Mouse (Mus musculus) forebrain, embryonic 12.5 days (tissue): Measurements from ENCODE around the gene Ranbp17. TPM values are rescaled to one million over a fixed set of nuclear protein-coding genes. Genes with fewer than 3 reads are reported as not detected.

ENCODE experiments used
- ATAC-seq: fragments of 200-750 bp; cut with Nextera tagmentation; 2 replicates; pipeline ENCODE4 v1.8.0; 2017; ENCODE audit warnings: moderate TSS enrichment; ENCODE audit not compliant: low FRiP score
- H3K27ac ChIP-seq: fragments of 300-500 bp; sonication (generic); 2 replicates; pipeline ENCODE4 v1.5.1; 2016; ENCODE audit warnings: mild to moderate bottlenecking
- H3K27me3 ChIP-seq: fragments of 300-500 bp; sonication (generic); 2 replicates; pipeline ENCODE4 v1.6.1; 2016; ENCODE audit warnings: mild to moderate bottlenecking
- H3K36me3 ChIP-seq: fragments of 300-500 bp; sonication (generic); replicated peaks from 2 replicates; pipeline ENCODE4 v1.6.1; 2016; ENCODE audit warnings: mild to moderate bottlenecking
- H3K4me1 ChIP-seq: fragments of 300-500 bp; sonication (generic); 2 replicates; pipeline ENCODE4 v1.6.1; 2016
- H3K4me2 ChIP-seq: fragments of 300-500 bp; sonication (generic); 2 replicates; pipeline ENCODE4 v1.6.1; 2016; ENCODE audit warnings: mild to moderate bottlenecking, moderate library complexity
- H3K4me3 ChIP-seq: fragments of 300-500 bp; sonication (generic); replicated peaks from 2 replicates; pipeline ENCODE4 v1.5.1; 2016; ENCODE audit warnings: mild to moderate bottlenecking
- H3K9ac ChIP-seq: fragments of 300-500 bp; sonication (generic); 2 replicates; pipeline ENCODE4 v1.6.1; 2016; ENCODE audit warnings: mild to moderate bottlenecking
- H3K9me3 ChIP-seq: fragments of 300-500 bp; sonication (generic); 2 replicates; pipeline ENCODE4 v1.6.1; 2016
- WGBS: fragments of 180-500 bp; shearing (Covaris S2); methylation state at CpG from one replicate; pipeline ENCODE4 v1.1.7; 2016; 5-methylcytosine and 5-hydroxymethylcytosine counted together
- polyA plus RNA-seq: library from polyadenylated mRNA; unstranded; fragments of >200 nt; fragmentation: Nextera tagmentation; extraction: Ambion mirVana; gene quantifications from 2 replicates; pipeline ENCODE4 v1.2.1, GENCODE M21; 2016

The Ranbp17 gene
- polyA plus RNA-seq, 1 experiment from 2014 or later = 12.7 TPM

DNA sequence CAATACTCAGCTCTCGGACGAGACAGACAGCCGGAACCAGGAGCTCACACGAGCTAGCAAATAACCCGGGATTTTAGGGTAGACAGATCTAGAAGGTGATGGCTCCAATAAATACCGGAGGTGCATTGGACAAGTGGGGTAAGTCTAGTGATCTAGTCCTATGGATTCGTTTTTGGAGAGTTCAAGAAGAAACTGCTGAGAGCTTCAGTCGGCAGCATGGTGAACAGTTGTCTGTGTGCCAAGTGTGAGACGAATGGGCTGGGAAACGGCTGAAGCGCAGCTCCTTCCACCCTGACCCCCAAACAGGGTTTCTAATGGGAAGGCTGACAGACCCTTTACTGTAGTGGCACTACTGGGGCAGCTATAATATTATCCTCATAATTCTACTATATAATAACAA lies 214.2 kb downstream of the Ranbp17 start:
- H3K4me3 ChIP-seq = no peak overlapping the region
- H3K36me3 ChIP-seq = no peaks in the 10 kb centered on the region
- H3K9me3 ChIP-seq = no peaks in the 10 kb centered on the region
- WGBS = 81% methylated on average over 11 of the region's 11 CpGs
- H3K4me2 ChIP-seq = no peak overlapping the region
- no peak for ATAC-seq
- H3K27me3 ChIP-seq = no peaks in the 10 kb centered on the region
- H3K27ac ChIP-seq = no peak overlapping the region
- H3K9ac ChIP-seq = no peak overlapping the region
- peaks cover 13% of the 10 kb centered on the region for H3K4me1 ChIP-seq

DNA sequence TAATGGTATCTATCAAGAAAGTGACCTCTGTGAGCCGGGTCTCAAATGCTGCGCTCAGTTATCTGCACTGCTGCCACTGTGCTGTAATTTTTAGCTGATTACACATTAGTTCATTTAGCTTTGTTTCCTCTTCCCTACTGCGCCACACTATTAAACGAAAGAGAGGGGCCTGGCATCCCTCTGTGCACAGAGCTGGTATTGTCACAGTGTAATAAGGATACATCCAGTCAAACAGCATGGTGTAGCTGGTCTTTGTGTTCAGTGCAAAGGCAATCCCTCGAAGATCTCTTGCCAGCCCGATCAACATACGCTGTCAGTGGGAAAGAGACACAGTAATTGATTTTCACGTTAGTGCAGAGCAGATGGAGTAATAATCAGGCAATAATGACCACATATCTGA lies 216.4 kb downstream of the Ranbp17 start:
- H3K27ac ChIP-seq = no peak overlapping the region
- WGBS = 44% methylated on average over 8 of the region's 8 CpGs

DNA sequence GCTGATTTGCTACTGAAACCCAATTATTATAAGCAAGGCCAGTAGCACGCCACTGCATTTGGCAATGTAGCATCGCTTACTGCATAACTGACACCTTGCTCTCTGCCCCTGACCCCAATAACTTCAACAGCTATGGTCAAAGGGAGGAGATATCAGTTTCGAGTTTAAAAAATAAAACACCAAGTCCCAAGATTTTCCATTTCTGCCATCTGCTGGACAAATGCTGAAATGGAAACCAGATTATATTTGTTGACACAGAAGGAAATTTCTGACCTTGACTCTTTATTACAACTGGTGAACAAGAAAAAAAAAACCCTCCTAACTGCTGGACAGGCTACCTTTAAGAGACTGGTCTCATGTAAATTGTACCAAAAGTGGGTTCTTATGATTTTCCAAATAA lies 218.1 kb downstream of the Ranbp17 start:
- Histone ChIP-seq H3K27ac (no peak overlapping the region), H3K9me3 (no peaks in the 10 kb centered on the region), H3K27me3 (no peaks in the 10 kb centered on the region), H3K4me2 (no peak overlapping the region), H3K9ac (no peak overlapping the region), H3K4me1 (peaks cover 7% of the 10 kb centered on the region; the same call in 1 of the 2 replicates), H3K4me3 (no peak overlapping the region), H3K36me3 (no peaks in the 10 kb centered on the region)
- ATAC-seq = no peak
- WGBS = 61% methylated on average over 3 of the region's 3 CpGs

More for the DNA sequence above, 216.4 kb downstream of the Ranbp17 start:
- no peak overlapping the region for H3K4me3 ChIP-seq
- H3K9me3 ChIP-seq = no peaks in the 10 kb centered on the region
- H3K27me3 ChIP-seq = no peaks in the 10 kb centered on the region
- no peaks in the 10 kb centered on the region for H3K36me3 ChIP-seq
- H3K9ac ChIP-seq = no peak overlapping the region
- peaks cover 13% of the 10 kb centered on the region for H3K4me1 ChIP-seq
- peak; percentile 72; the same call in 1 of the 2 replicates for ATAC-seq
- no peak overlapping the region for H3K4me2 ChIP-seq

DNA sequence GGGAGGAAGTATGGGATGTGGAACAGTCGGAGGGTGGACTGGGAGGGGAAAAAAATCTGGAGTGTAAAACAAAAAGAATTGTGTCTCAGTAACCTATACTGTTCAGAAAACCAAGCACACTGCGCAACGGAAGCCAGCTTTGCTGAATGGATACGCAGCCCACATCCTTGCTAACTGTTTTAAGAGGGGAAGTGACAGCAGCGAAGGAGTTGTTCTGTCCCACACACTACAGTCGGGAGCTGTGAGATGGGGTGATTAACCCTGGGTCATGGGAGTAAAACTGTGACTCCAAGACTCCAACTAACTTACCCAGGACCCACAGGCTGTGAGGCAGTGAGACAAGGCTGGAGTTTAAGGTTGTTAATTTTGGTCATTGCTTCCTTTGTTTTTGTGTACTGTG lies 219.5 kb downstream of the Ranbp17 start:
- no peaks in the 10 kb centered on the region for H3K27me3 ChIP-seq
- H3K9me3 ChIP-seq = no peaks in the 10 kb centered on the region
- no peak overlapping the region for H3K4me3 ChIP-seq
- no peak for ATAC-seq
- H3K27ac ChIP-seq = no peak overlapping the region
- peaks cover 3% of the 10 kb centered on the region; the same call in 1 of the 2 replicates for H3K4me1 ChIP-seq
- H3K9ac ChIP-seq = no peak overlapping the region
- 77% methylated on average over 6 of the region's 6 CpGs for WGBS
- no peak overlapping the region for H3K4me2 ChIP-seq
- H3K36me3 ChIP-seq = no peaks in the 10 kb centered on the region

DNA sequence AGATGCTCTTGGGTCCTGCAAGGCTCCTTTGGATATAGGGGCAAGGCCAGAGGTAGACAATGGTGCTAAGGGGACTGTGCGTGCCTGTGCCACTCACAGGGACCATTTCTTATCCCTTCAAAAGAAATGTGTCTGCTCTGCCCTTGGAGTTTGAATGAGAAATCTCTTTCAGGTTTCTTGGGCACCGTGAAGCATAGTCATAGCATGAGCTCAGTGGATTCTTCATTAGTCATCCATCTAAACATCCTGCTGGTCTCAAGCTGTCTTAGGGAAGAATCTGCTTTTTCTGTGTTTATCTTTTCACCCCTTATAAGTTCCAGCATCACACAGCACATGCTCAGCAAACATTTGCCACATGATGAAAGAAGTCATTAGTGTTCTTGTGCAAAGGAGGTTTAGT lies 235.0 kb downstream of the Ranbp17 start:
- Histone ChIP-seq H3K36me3 (no peaks in the 10 kb centered on the region), H3K4me1 (no peaks in the 10 kb centered on the region), H3K9me3 (no peaks in the 10 kb centered on the region), H3K27ac (no peak overlapping the region), H3K27me3 (no peaks in the 10 kb centered on the region), H3K9ac (no peak overlapping the region), H3K4me2 (no peak overlapping the region), H3K4me3 (no peak overlapping the region)
- no peak for ATAC-seq
- WGBS = 96% methylated on average over 2 of the region's 2 CpGs

DNA sequence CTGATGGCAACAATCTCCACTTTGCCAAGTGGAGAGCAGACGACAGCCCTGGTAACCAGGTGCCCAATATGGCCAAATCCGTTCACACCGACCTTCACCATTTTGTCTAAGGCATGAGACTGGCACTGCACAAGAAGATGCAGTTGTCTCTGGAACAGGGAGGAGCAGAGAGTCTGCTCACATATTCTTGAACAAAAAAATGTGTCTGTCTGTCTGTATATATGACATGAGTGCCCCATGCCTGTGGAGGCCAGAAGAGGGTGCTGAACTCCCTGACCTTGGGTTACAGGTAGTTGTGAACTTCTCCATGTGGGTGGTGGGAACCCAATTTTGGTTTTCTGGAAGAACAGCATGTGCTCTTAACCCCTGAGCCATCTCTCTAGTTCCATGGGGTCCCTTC lies 236.9 kb downstream of the Ranbp17 start, which contains the start of gene Gm12117:
Gene Gm12117 (minus strand): TSS at position 101 of the 400 bp plus-strand sequence.
- WGBS = 95% methylated on average over 3 of the region's 3 CpGs
- H3K27ac ChIP-seq = no peak within 1 kb of the TSS
- no peak within 1 kb of the TSS for H3K9ac ChIP-seq
- no peak within 1 kb of the TSS for H3K4me2 ChIP-seq
- no peaks in the 10 kb centered on the region for H3K27me3 ChIP-seq
- no peaks in the 10 kb centered on the region for H3K9me3 ChIP-seq
- no peaks in the 10 kb centered on the region for H3K4me1 ChIP-seq
- H3K36me3 ChIP-seq = no peaks in the 10 kb centered on the region
- H3K4me3 ChIP-seq = no peak within 1 kb of the TSS
- no peak for ATAC-seq

DNA sequence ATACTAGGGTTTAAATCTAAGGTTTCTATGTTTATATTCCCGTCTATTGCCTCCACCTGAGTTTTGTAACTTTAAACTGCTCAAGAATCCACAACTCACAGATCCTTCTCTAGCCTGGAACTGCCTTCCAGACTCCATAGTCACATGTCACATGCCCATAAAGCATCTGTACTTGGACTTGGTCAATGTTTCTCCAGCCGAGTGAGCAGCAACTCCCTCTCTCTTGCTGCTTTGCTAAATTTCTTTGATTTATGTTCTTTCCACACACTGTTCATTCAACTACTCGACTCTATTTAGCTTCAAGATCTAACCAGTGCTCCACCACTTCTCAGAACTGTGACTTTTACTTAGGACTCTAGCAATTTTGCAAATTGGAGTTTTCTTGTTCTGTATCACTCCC lies 238.7 kb downstream of the Ranbp17 start:
- H3K36me3 ChIP-seq = no peaks in the 10 kb centered on the region
- H3K9me3 ChIP-seq = no peaks in the 10 kb centered on the region
- H3K27ac ChIP-seq = no peak overlapping the region
- no peaks in the 10 kb centered on the region for H3K27me3 ChIP-seq
- no peak overlapping the region for H3K4me2 ChIP-seq
- 91% methylated on average over 3 of the region's 3 CpGs for WGBS
- H3K4me1 ChIP-seq = no peaks in the 10 kb centered on the region
- ATAC-seq = no peak
- no peak overlapping the region for H3K4me3 ChIP-seq
- no peak overlapping the region for H3K9ac ChIP-seq

DNA sequence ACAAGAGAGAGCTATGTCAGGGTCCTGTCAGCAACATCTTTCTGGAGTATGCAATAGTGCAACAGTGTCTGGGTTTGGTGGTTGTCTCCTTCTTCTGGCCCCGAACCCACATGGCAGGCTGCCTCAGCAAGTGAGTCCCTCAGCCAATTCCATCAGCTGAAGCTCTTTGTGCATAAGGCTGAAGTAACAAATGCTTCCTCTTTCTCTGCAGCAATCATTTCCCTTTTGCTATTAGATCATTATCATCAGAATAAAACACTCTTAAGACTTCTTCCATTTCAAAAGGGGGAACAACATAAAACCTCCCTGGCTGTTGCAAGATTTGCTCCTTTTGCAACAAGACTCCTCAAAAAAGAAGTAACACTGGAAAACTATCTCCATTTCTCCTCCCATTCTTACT lies 239.3 kb downstream of the Ranbp17 start:
- H3K4me1 ChIP-seq = no peaks in the 10 kb centered on the region
- no peak overlapping the region for H3K4me3 ChIP-seq
- no peak overlapping the region for H3K27ac ChIP-seq
- no peak overlapping the region for H3K4me2 ChIP-seq
- H3K9ac ChIP-seq = no peak overlapping the region
- no peaks in the 10 kb centered on the region for H3K27me3 ChIP-seq
- no peak for ATAC-seq
- no peaks in the 10 kb centered on the region for H3K36me3 ChIP-seq
- H3K9me3 ChIP-seq = no peaks in the 10 kb centered on the region
- WGBS = 85% methylated on average over 1 of the region's 1 CpGs

DNA sequence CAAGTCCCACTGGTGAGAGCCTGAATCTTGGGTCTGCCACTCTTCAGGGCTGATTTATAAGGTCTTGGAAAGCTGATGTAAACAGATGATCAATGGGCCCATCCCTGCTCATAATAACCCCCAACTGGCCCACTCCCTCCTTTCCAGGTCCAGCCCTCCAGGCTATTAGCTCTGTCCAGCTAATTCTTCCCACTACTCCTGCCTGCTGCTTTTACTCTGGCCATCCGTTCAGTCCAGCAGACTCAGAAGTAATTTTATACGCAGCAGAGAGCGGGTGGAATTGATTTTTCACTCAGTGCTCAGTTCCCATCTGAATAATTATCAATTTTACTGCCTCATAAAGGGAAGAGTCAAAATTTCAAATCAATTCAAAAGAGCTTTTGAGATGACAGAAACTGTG lies 273.3 kb downstream of the Ranbp17 start:
- ATAC-seq = no peak
- no peak overlapping the region for H3K9ac ChIP-seq
- WGBS = 79% methylated on average over 3 of the region's 3 CpGs
- H3K36me3 ChIP-seq = no peaks in the 10 kb centered on the region
- no peak overlapping the region for H3K4me3 ChIP-seq
- no peaks in the 10 kb centered on the region for H3K4me1 ChIP-seq
- H3K9me3 ChIP-seq = no peaks in the 10 kb centered on the region
- H3K4me2 ChIP-seq = no peak overlapping the region
- no peak overlapping the region for H3K27ac ChIP-seq
- H3K27me3 ChIP-seq = no peaks in the 10 kb centered on the region

DNA sequence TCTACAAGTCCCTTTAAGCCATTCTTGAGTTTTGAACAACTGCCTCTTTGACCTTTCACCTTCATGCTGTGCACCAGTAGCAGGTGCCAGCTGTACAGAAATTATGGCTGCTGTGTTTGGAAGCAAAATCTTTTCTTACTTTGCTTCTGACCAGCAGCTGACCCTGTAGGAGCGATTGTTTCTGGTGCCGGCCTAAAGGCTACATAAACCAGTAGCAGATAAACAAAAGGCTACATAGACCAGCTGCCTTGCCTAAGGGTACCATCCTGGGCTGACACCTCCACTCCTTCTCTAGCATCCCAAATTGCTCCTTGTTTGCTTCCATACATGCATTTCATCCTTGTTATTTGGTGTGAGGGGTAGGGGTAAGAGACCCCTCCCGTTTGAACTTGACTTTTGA lies 279.4 kb downstream of the Ranbp17 start:
- ATAC-seq = no peak
- Histone ChIP-seq H3K27ac (no peak overlapping the region), H3K4me3 (no peak overlapping the region), H3K9ac (no peak overlapping the region), H3K4me2 (no peak overlapping the region), H3K9me3 (no peaks in the 10 kb centered on the region), H3K36me3 (no peaks in the 10 kb centered on the region), H3K4me1 (peaks cover 9% of the 10 kb centered on the region), H3K27me3 (no peaks in the 10 kb centered on the region)
- 50% methylated on average over 3 of the region's 3 CpGs for whole genome bisulfite sequencing

DNA sequence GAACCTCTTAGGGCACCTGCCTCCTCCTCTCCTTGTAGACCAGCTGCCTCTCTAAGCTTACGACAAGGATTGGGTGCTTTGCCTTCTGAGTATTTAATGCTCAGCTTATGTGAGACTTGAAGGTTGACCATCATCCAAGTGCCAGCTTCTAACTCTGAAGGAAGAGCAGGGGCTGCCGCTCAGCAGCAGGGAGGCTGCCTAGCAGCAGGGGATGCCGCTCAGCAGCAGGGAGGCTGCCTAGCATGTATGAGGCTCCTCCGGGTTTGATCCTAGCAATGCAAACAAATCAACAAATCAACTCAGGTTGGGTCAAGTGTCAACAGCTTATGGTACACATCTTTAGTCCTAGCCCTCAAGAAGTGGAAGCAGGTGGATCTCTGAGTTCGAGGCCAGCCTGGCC lies 281.5 kb downstream of the Ranbp17 start:
- Histone ChIP-seq H3K9ac (no peak overlapping the region), H3K9me3 (no peaks in the 10 kb centered on the region), H3K27ac (no peak overlapping the region), H3K4me1 (peaks cover 9% of the 10 kb centered on the region), H3K27me3 (no peaks in the 10 kb centered on the region), H3K36me3 (no peaks in the 10 kb centered on the region), H3K4me3 (no peak overlapping the region), H3K4me2 (no peak overlapping the region)
- no peak for ATAC-seq
- 81% methylated on average over 5 of the region's 5 CpGs for WGBS

DNA sequence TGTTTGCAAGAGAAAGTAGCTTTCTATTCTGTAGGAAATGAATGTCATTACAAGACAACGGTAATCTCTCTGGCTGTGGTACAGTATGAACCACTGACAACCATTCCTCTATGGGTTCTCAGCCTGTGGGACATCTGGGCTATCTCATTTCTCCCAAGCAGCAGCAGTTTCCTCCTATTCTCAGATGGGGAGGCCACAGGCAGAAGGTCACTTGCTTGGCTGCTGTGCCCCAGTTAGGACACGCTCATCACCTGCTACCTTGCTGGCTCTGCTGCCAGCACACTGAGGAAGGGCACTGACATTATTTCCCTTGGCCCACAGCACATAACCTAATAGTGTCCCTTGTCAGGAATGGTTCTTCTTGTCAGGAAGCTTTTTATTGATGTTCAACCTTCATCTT lies 285.4 kb downstream of the Ranbp17 start:
- H3K27me3 ChIP-seq = no peaks in the 10 kb centered on the region
- ATAC-seq = no peak
- H3K36me3 ChIP-seq = no peaks in the 10 kb centered on the region
- no peaks in the 10 kb centered on the region; the same call in 1 of the 2 replicates for H3K4me1 ChIP-seq
- no peak overlapping the region for H3K27ac ChIP-seq
- H3K4me3 ChIP-seq = no peak overlapping the region
- 89% methylated on average over 2 of the region's 2 CpGs for WGBS
- no peak overlapping the region for H3K4me2 ChIP-seq
- H3K9ac ChIP-seq = no peak overlapping the region
- no peaks in the 10 kb centered on the region for H3K9me3 ChIP-seq

DNA sequence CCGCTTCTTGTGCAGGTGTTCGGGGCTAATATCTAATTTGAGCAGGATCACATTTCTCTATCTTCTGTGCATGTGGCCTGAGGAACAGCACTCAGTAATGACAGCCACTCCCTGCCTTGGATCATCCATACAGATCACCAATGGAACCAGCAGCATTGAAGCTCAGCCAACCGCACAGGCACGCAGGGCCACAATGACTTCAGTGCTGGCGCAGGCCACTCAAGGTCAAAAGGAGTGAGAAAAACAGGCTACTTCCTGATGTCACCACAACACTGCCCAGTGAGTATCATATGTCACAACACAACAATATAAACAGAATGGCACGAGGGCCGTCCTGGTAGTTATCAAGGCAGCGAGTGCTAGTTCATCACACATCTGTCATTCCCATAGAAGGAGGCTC lies 287.0 kb downstream of the Ranbp17 start:
- no peaks in the 10 kb centered on the region for H3K4me1 ChIP-seq
- 78% methylated on average over 8 of the region's 8 CpGs for WGBS
- no peaks in the 10 kb centered on the region for H3K27me3 ChIP-seq
- H3K9me3 ChIP-seq = no peaks in the 10 kb centered on the region
- ATAC-seq = no peak
- no peak overlapping the region for H3K4me2 ChIP-seq
- H3K27ac ChIP-seq = no peak overlapping the region
- no peak overlapping the region for H3K4me3 ChIP-seq
- no peak overlapping the region for H3K9ac ChIP-seq
- H3K36me3 ChIP-seq = no peaks in the 10 kb centered on the region
